Mouse (Mus musculus) limb, embryonic 10.5 days (tissue): ENCODE results near the gene 1700003E16Rik. TPM values are rescaled to one million over a fixed set of nuclear protein-coding genes. Genes with fewer than 3 reads are reported as not detected.

Source experiments
- DNase-seq: peaks from one replicate; pipeline ENCODE4 v3.0.0-alpha.2; 2017; ENCODE audit warnings: low spot score
- H3K27ac ChIP-seq: fragments of 300-500 bp; sonication (generic); 2 replicates; pipeline ENCODE4 v1.5.1; 2016; ENCODE audit warnings: mild to moderate bottlenecking
- H3K27me3 ChIP-seq: fragments of 300-500 bp; sonication (generic); 2 replicates; pipeline ENCODE4 v1.6.1; 2016; ENCODE audit warnings: low read depth, mild to moderate bottlenecking; ENCODE audit not compliant: poor library complexity, severe bottlenecking
- H3K36me3 ChIP-seq: fragments of 300-500 bp; sonication (generic); 2 replicates; pipeline ENCODE4 v1.6.1; 2016; ENCODE audit warnings: mild to moderate bottlenecking, moderate library complexity
- H3K4me1 ChIP-seq: fragments of 300-500 bp; sonication (generic); 2 replicates; pipeline ENCODE4 v1.6.1; 2016
- H3K4me3 ChIP-seq: fragments of 300-500 bp; sonication (generic); 2 replicates; pipeline ENCODE4 v1.5.1; 2016; ENCODE audit warnings: mild to moderate bottlenecking, moderate library complexity
- H3K9me3 ChIP-seq: fragments of 300-500 bp; sonication (generic); replicated peaks from 2 replicates; pipeline ENCODE4 v1.6.1; 2016; ENCODE audit warnings: mild to moderate bottlenecking
- WGBS: fragments of 180-500 bp; shearing (Covaris S2); methylation state at CpG from one replicate; pipeline ENCODE4 v1.1.7; 2016; 5-methylcytosine and 5-hydroxymethylcytosine counted together
- polyA plus RNA-seq: library from polyadenylated mRNA; unstranded; fragments of >200 nt; fragmentation: Nextera tagmentation; extraction: Ambion mirVana; gene quantifications from 2 replicates; pipeline ENCODE4 v1.2.1, GENCODE M21; 2016

Gene 1700003E16Rik
- polyA plus RNA-seq, 1 experiment from 2014 or later = 1.6 TPM

DNA sequence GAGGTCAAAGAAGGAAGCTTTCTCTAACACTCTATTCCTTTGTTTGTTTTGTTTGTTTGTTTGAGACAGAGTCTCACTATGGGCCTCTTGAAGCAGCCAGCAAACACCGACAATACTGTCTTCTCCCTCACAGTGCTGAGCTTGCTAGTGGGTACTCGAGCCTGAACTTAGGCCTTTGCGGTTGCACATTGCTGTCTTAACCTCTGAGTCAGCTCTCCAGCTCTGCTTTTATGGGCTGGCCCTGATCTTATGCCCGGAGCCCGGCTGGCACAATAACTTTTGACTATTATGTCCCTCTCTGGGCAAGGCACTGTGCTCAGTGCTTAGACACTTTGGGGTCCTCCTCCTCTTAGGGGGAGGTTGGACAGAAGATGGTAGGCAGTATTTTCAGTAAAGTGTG, 13.7 kb downstream of the 1700003E16Rik start:
- Histone ChIP-seq H3K9me3 (no peaks in the 10 kb centered on the region), H3K4me1 (peaks cover 19% of the 10 kb centered on the region), H3K4me3 (no peak overlapping the region), H3K27ac (no peak overlapping the region), H3K27me3 (no peaks in the 10 kb centered on the region), H3K36me3 (peaks cover 11% of the 10 kb centered on the region; the same call in 1 of the 2 replicates)
- DNase-seq = no peak
- 83% methylated on average over 5 of the region's 5 CpGs for WGBS

DNA sequence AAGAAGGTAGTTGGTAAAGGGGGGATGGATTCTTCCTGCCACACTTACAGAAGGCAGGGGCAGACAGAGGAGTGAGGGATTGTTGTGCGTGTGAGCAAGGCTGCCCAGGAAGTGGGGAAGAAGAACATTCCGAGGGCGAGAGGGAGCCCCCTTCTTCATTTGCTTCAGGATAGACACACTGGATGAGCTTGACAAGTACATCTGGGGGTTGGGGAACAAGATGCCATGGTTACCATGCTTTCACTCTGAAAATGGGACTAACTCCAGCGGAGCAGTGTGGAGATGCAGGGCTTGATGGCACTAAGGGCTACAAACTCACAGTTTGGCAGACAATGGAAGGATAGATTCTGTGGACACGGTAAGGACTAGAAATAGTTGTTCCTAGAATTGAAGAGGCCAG, 14.9 kb downstream of the 1700003E16Rik start:
- Histone ChIP-seq H3K4me1 (peaks cover 14% of the 10 kb centered on the region), H3K4me3 (no peak overlapping the region), H3K27ac (no peak overlapping the region; the same call in 1 of the 2 replicates), H3K9me3 (no peaks in the 10 kb centered on the region), H3K27me3 (no peaks in the 10 kb centered on the region), H3K36me3 (peaks cover 13% of the 10 kb centered on the region)
- no peak for DNase-seq
- 86% methylated on average over 5 of the region's 5 CpGs for WGBS

DNA sequence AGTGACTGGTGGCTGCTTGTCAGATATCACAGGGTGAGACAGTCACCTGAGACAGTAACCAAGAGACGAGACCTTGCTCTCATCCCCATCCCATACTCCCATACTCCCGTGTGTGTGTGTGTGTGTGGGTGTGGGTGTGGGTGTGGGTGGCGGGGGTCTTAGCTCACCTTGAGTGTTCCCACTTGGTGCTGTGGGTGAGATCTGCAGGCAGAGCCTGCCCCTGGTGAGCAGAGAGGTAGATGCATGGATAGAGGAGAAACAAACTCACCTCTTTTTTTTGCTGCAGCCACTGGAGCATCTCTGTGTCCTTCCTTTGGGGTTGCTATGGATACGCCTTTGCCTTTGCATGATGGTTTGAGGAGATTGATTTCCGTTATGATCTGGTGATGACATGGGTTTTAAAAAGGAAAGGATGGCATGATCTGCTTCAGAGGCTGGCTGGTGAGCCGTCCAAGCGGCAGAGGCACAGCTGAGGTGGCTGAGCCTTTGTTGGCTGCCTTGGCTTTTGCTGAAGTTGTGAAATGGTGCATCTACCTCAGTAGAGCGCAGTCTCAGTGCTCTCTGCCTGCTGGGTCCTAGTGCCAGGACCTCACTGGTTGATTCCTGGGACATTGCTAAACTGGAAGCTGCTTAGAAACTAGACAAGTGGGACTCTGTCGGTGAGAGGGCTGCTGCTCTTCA, 16.2 kb downstream of the 1700003E16Rik start:
- peaks cover 16% of the 10 kb centered on the region for H3K36me3 ChIP-seq
- WGBS = 66% methylated on average over 9 of the region's 9 CpGs
- DNase-seq = no peak
- H3K27ac ChIP-seq = no peak overlapping the region
- H3K9me3 ChIP-seq = no peaks in the 10 kb centered on the region
- no peak overlapping the region for H3K4me3 ChIP-seq
- no peaks in the 10 kb centered on the region for H3K27me3 ChIP-seq
- H3K4me1 ChIP-seq = peaks cover 2% of the 10 kb centered on the region; the same call in 1 of the 2 replicates

DNA sequence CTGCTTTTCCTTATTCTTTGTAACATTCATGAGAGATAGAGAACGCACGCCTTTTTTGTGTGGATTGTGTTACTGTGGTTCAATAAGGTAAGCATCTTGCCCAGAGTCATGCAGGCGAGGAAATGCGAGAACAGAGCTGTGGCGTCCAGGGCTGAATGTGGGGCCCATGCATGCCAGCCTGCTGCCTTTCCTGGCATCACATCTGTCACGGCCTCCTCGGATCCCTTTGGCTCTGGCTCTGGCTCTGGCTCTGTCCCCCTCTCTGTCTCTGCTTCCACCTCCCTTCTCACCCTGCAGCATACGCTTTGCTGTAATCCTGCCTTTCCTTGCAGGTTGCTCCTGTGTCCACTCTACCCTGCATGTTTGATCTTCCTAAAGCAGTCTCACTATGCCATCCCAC, 19.8 kb downstream of the 1700003E16Rik start:
- Histone ChIP-seq H3K4me1 (peaks cover 12% of the 10 kb centered on the region), H3K4me3 (no peak overlapping the region), H3K9me3 (no peaks in the 10 kb centered on the region), H3K27ac (no peak overlapping the region), H3K36me3 (peaks cover 11% of the 10 kb centered on the region), H3K27me3 (no peaks in the 10 kb centered on the region)
- DNase-seq = no peak
- WGBS = 90% methylated on average over 8 of the region's 8 CpGs

DNA sequence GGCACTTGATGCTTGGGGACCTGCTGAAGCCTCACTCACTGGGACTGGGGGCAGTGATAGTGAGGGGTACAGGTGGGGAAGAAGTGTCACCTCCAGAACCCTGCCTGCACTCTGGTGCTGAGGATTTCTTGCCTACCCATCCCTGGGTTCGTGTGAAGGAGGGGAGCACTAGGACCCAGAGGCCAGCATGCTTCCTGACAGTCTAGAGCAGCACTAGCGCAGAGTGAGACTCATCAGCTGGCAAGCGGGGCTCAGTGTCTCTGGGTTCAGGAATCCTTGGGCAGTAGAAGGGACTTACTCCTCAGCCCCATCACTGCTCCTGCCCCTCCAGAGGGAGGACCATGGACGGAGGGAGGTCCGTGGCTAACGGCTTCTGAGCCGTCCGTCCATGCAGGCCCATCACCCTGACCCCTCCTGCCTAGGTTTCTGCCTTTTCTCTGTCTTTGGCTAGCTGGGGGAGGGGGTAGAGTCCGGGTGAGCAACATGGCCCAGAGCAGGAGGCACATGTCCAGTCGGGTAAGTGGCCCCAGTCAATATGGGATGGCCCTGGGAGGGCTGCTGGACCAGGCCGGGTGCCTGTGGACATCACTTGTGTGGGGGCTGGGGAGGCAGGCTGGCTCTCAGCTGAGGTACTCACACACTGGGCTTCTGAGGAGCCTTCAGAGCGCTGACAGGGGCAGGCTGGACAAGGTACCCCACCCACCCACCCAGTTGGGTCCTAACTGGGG, 23.4 kb downstream of the 1700003E16Rik start:
- Histone ChIP-seq H3K4me3 (peak overlapping the region; percentile 45), H3K27me3 (no peaks in the 10 kb centered on the region), H3K27ac (peak overlapping the region; percentile 26), H3K4me1 (peaks cover 12% of the 10 kb centered on the region), H3K9me3 (no peaks in the 10 kb centered on the region), H3K36me3 (peaks cover 30% of the 10 kb centered on the region)
- DNase-seq = peak; percentile 67
- 14% methylated on average over 12 of the region's 12 CpGs for WGBS

DNA sequence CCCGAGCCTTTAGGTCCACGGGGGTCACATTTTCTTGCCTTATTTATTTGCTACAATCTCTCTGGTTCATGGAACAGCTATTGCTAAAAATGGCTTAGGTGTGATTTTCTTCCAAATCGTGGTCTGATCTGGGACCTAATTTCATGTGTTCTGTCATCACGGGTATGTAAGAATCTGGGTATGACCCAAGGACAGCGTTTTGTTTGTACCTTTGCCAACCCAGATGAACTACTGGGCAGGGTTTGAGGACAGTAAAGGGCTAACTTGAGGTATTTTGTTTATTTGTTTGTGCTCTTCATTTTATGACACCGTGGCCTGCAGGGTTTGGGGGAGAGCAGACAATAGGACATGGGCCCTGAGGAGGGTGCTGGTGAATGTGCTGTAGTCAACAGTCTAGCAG, 24.4 kb downstream of the 1700003E16Rik start:
- WGBS = 80% methylated on average over 6 of the region's 6 CpGs
- H3K4me3 ChIP-seq = no peak overlapping the region

DNA sequence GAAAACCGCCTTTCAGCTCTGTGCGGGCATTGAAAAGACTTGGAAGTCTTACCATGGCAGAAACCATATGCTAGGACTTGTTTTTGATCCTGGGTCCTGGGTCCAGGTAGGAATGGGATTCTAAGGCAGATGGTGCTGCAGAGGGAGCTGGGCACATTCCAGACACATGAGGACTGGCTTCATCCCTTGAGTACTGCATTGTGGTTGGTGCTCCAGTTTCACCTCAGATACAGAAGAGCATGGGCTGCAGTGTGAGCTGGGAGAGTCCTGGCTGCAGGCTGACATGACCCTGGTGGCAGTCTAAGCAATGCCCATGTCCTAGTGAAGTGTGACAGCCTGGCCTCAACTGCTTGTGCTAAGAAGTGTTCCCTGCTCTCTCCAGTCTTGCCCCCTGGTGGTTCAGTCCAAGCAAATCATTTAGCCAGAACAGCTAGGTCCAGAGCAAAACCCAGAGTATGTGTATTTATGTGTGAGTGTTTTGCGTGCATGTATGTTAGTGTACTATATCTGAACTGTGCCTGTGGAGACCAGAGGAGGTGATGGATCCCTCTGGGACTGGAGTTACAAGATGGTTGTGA, 28.7 kb downstream of the 1700003E16Rik start:
- Histone ChIP-seq H3K36me3 (peaks cover 55% of the 10 kb centered on the region), H3K27ac (no peak overlapping the region), H3K4me3 (no peak overlapping the region), H3K9me3 (no peaks in the 10 kb centered on the region), H3K4me1 (peaks cover 29% of the 10 kb centered on the region), H3K27me3 (no peaks in the 10 kb centered on the region)
- WGBS = 90% methylated on average over 3 of the region's 3 CpGs
- no peak for DNase-seq

More for the DNA sequence above, 24.4 kb downstream of the 1700003E16Rik start:
- no peaks in the 10 kb centered on the region for H3K9me3 ChIP-seq
- H3K4me1 ChIP-seq = peaks cover 19% of the 10 kb centered on the region
- no peak overlapping the region for H3K27ac ChIP-seq
- H3K36me3 ChIP-seq = peaks cover 37% of the 10 kb centered on the region
- no peaks in the 10 kb centered on the region for H3K27me3 ChIP-seq
- no peak for DNase-seq

DNA sequence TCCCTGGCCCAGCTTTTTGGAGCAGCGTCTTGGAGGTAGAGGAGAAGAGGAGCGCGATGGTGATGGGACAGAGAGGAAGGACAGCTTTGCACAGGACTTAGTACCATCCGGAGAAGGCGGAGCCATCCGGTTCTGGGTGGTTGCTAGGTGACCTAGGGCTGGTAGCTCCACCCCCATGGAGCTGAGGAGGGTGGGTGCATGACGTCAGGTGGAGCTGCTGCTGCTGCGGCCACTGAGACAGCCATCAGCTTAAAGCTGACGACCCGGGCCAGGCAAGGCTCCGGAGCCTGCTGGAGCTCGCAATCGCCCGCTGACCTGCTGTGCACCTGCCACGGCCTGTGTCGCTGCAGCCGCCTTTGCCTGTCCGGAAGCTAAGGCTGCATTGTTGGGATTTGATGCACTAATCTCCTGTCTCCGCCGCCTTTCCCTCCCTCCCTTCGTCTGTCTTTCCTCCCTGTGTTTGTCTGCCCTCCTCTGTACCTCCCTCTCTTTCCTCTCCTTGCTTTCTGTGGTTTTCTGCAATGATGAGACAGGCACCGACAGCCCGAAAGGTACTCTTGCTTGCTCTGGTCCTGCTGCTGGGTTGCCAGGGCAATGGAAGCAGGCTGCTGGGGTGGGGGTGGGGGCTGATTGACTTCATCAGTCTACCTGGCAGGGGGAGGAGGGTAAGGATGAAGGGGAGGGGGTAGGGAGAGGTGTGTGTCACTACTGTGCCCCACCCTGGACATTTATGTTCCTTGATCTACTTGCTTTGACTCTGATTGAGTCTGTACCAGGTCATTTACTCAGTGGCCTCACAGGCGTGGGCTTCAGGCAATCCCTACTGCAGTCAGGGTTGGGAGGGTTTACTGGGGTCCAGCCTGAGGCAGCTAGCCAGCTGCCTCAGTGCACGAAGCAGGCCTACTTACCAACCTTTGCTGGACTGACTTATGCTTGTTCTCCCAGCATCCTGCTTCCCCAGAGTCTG, 30.0 kb downstream of the 1700003E16Rik start:
- Histone ChIP-seq H3K36me3 (peaks cover 67% of the 10 kb centered on the region), H3K9me3 (no peaks in the 10 kb centered on the region), H3K4me3 (peak overlapping the region; percentile 48), H3K4me1 (peaks cover 27% of the 10 kb centered on the region), H3K27me3 (no peaks in the 10 kb centered on the region), H3K27ac (peak overlapping the region; percentile 72)
- DNase-seq = peak; percentile 70
- WGBS = 10% methylated on average over 25 of the region's 25 CpGs

DNA sequence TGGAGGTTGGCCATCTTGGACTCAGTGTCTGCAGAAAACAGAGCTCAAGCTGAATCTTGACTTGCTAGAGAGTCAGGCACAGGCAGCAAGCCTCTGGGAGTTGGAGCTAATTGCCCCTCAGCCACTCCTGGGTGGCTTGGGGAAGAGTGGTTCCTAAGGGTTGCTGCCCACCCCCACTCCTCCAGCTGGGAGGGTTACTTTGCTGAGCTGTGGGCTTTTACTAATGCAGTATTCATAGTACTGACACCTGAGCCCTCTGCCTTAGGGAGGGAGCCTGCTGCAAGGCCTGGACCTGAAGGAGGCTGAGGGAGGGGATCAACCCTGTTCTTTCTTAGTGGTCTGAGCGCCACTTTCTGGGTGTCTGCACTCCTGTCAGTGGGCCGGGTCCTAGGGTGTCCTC, 30.7 kb downstream of the 1700003E16Rik start:
- H3K27ac ChIP-seq = peak overlapping the region; percentile 72
- peaks cover 27% of the 10 kb centered on the region for H3K4me1 ChIP-seq
- peak overlapping the region; percentile 48; the same call in 1 of the 2 replicates for H3K4me3 ChIP-seq
- peaks cover 75% of the 10 kb centered on the region for H3K36me3 ChIP-seq
- H3K9me3 ChIP-seq = no peaks in the 10 kb centered on the region
- H3K27me3 ChIP-seq = no peaks in the 10 kb centered on the region
- DNase-seq = no peak
- 71% methylated on average over 2 of the region's 2 CpGs for WGBS

DNA sequence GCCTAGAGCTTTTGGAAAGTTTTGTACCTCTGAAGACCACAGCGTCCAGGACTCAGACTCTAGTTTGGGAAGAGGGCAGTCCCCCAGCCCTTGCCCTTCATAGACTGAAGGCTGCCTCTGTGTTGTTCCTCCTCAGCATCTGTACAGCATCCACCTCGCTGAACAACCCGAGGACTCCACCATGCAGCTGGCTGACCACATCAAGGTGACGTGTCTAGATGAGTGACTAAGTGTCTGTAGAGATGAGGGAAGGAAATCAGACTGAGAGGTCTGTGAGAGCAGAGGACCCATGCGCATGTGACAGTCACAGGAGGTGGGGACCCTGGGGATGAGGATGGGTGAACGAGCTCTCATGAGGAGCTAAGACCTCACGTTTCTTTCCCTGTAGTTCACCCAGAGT, 37.4 kb downstream of the 1700003E16Rik start:
- Histone ChIP-seq H3K4me3 (no peak overlapping the region), H3K9me3 (no peaks in the 10 kb centered on the region), H3K27ac (no peak overlapping the region), H3K27me3 (no peaks in the 10 kb centered on the region), H3K36me3 (peaks cover 100% of the 10 kb centered on the region), H3K4me1 (peaks cover 7% of the 10 kb centered on the region; the same call in 1 of the 2 replicates)
- 90% methylated on average over 7 of the region's 7 CpGs for WGBS
- DNase-seq = no peak

DNA sequence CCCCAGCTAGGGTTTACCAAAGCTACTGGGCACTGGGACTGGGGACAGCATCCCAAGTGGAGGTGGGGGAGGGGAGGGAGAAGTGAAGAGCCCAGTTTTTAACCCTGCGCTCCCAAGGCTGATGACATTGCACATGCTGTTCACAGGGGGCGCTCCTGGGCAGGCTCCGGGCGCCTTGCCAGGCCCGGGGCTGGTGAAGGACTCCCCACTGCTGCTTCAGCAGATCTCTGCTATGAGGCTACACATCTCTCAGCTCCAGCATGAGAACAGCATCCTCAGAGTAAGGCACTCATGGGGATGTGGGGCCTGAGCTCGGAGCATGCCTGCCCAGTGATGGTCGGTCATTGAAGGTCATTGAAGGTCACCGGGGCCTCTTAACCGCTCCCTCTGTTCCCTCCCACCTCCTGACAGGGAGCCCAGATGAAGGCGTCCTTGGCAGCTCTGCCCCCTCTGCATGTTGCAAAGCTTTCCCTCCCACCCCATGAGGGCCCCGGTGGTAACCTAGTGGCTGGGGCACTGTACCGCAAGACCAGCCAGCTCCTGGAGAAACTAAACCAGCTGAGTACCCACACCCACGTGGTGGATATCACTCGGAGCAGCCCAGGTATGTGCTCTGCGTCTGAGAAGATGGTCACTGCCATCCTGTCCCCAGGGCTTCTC, 41.3 kb downstream of the 1700003E16Rik start:
- no peaks in the 10 kb centered on the region for H3K27me3 ChIP-seq
- H3K9me3 ChIP-seq = no peaks in the 10 kb centered on the region
- WGBS = 45% methylated on average over 15 of the region's 15 CpGs
- no peak overlapping the region for H3K4me3 ChIP-seq
- H3K27ac ChIP-seq = no peak overlapping the region
- H3K4me1 ChIP-seq = peaks cover 7% of the 10 kb centered on the region; the same call in 1 of the 2 replicates
- DNase-seq = no peak
- H3K36me3 ChIP-seq = peaks cover 85% of the 10 kb centered on the region

DNA sequence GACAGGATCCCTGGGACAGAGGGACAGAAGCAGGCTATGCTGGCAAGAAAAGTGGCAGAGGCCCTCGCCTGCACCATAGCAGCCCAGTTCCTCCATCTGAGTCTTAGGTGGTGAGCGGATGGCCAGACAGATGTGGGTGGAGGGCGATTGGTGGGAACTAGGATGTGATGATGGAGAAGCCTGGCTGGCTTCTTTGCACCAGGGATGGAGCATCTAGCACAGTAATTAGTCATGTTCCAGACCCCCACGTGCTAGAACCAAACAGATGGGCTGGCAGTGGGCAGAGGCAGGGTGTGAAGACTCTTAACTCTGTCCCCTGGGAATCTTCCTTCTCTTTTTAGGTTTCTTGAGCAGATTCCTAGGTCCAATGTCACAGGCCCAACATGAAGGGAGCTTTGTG, 47.1 kb downstream of the 1700003E16Rik start:
- Histone ChIP-seq H3K27ac (no peak overlapping the region), H3K4me3 (no peak overlapping the region), H3K4me1 (no peaks in the 10 kb centered on the region), H3K9me3 (no peaks in the 10 kb centered on the region), H3K36me3 (peaks cover 26% of the 10 kb centered on the region), H3K27me3 (no peaks in the 10 kb centered on the region)
- DNase-seq = no peak
- WGBS = 84% methylated on average over 4 of the region's 4 CpGs
